In genomic region chr5:146794853-146795252, GRCm38 (mm10) we compare ENCODE assay signal across 8 mouse cellular contexts. TPM values are rescaled to one million over a fixed set of nuclear protein-coding genes. Genes with fewer than 3 reads are reported as not detected.
DNase-seq lines count a peak whose midpoint lies in the region; ATAC-seq and TF ChIP-seq lines count a peak whose summit lies in the region.

Gene Usp12 (minus strand): TSS chr5:146795006.

- peak within 1 kb of the TSS; percentile 55 for H3K27ac ChIP-seq in bone marrow macrophage, adult 2 months (ENCODE audit: insufficient read depth, low read depth, low read length)
- peak within 1 kb of the TSS; percentile 65 for H3K27ac ChIP-seq in embryonic fibroblast, embryonic 13.5 days (ENCODE audit: insufficient read depth, low read length)
- peak within 1 kb of the TSS; percentile 93 for H3K27ac ChIP-seq in heart, embryonic 10.5 days
- peak within 1 kb of the TSS; percentile 90 for H3K27ac ChIP-seq in kidney, embryonic 15.5 days

- no peaks in the 10 kb centered on the region for H3K36me3 ChIP-seq in heart, embryonic 10.5 days
- H3K36me3 ChIP-seq in kidney, embryonic 15.5 days: no peaks in the 10 kb centered on the region

- WGBS in heart, embryonic 10.5 days: 4% methylated on average over 49 of the region's 51 CpGs
- WGBS in kidney, embryonic 15.5 days: under 1% methylated on average over 45 of the region's 51 CpGs

- DNase-seq in A20 (ENCODE audit: low read depth, low spot score) (peak; percentile 97), liver (peak; percentile 98)
- DNase-seq in heart, embryonic 10.5 days (ENCODE audit: low spot score): peak; percentile 97
- DNase-seq in spleen, postnatal 4 days (ENCODE audit: low spot score in 2 of 2): peak; percentile 99 to 100

- peak; percentile 97 for ATAC-seq in kidney, embryonic 15.5 days (replicated peaks; ENCODE audit: low FRiP score)
- ATAC-seq in monocyte, adult 5-6 weeks (replicated peaks; ENCODE audit: insufficient number of reproducible peaks, low FRiP score, low TSS enrichment, poor library complexity, severe bottlenecking): peak; percentile 82

- peaks cover 20% of the 10 kb centered on the region for H3K4me1 ChIP-seq in bone marrow macrophage, adult 2 months (ENCODE audit: control insufficient read depth, insufficient read depth, low read length)
- peaks cover 15% of the 10 kb centered on the region for H3K4me1 ChIP-seq in embryonic fibroblast, embryonic 13.5 days (ENCODE audit: control insufficient read depth, insufficient read depth, low read length)
- peaks cover 36% of the 10 kb centered on the region for H3K4me1 ChIP-seq in heart, embryonic 10.5 days
- H3K4me1 ChIP-seq in kidney, embryonic 15.5 days: peaks cover 47% of the 10 kb centered on the region

- peak within 1 kb of the TSS; percentile 94 for H3K9ac ChIP-seq in kidney, embryonic 15.5 days

- no peak for TF ChIP-seq POLR2A in bone marrow macrophage, adult 2 months (IDR thresholded peaks at IDR 0.05; ENCODE audit: borderline replicate concordance, low read depth, low read length)
- 0 out of 2 replicates have a peak, but pooled peaks have one; percentile 33 for TF ChIP-seq POLR2A in embryonic fibroblast, embryonic 13.5 days (IDR thresholded peaks at IDR 0.05; ENCODE audit: low read depth, low read length)

- TF ChIP-seq CTCF in bone marrow macrophage, adult 2 months (IDR thresholded peaks at IDR 0.05; ENCODE audit: low read depth, low read length): no peak
- no peak for TF ChIP-seq CTCF in embryonic fibroblast, embryonic 13.5 days (IDR thresholded peaks at IDR 0.05; ENCODE audit: borderline replicate concordance, insufficient read depth, low read length)

- peak within 1 kb of the TSS; percentile 89 for H3K4me3 ChIP-seq in bone marrow macrophage, adult 2 months (ENCODE audit: insufficient read depth, low read length)
- H3K4me3 ChIP-seq in embryonic fibroblast, embryonic 13.5 days (ENCODE audit: insufficient read depth, low read length): peak within 1 kb of the TSS; percentile 94
- peak within 1 kb of the TSS; percentile 93 for H3K4me3 ChIP-seq in heart, embryonic 10.5 days
- H3K4me3 ChIP-seq in kidney, embryonic 15.5 days (replicated peaks): peak within 1 kb of the TSS; percentile 98

- no peaks in the 10 kb centered on the region for H3K27me3 ChIP-seq in heart, embryonic 10.5 days (ENCODE audit: insufficient read depth, poor library complexity, severe bottlenecking)
- no peaks in the 10 kb centered on the region for H3K27me3 ChIP-seq in kidney, embryonic 15.5 days

- peak within 1 kb of the TSS; percentile 65 for H3K4me2 ChIP-seq in kidney, embryonic 15.5 days

- H3K9me3 ChIP-seq in heart, embryonic 10.5 days: no peaks in the 10 kb centered on the region
- no peaks in the 10 kb centered on the region for H3K9me3 ChIP-seq in kidney, embryonic 15.5 days (replicated peaks)

RNA-seq across cellular contexts. Expression of gene Usp12, which starts in this region (rescaled TPM):
- 33.6 and 36.2 TPM in 2 replicates for polyA plus RNA-seq in bone marrow macrophage, adult 2 months (2012; ENCODE audit: insufficient read depth, insufficient read length, missing spikeins)
- polyA plus RNA-seq in embryonic fibroblast, embryonic 13.5 days (2011; ENCODE audit: insufficient read length, low read depth, missing spikeins): 24.2 and 30.3 TPM in 2 replicates
- polyA plus RNA-seq in heart, embryonic 10.5 days (2016; fragmentation: Nextera tagmentation; extraction: Ambion mirVana): 14.7 and 14.9 TPM in 2 replicates
- 21.2 and 21.7 TPM in 2 replicates for polyA plus RNA-seq in kidney, embryonic 15.5 days (2015; fragmentation: Nextera tagmentation; extraction: Ambion mirVana)
- 79.2 to 105 TPM (median 81.8 TPM) in 3 replicates for total RNA-seq in monocyte, adult 5-6 weeks (2017)

Comparison
In these comparisons a context has a peak if more than half of its experiments do, and no peak if none do; other contexts are left out.
1. Peak in every context shown above with its lines: DNase-seq, ATAC-seq, H3K4me3 ChIP-seq and H3K27ac ChIP-seq.